Mouse (Mus musculus): ENCODE measurements at regions not wholly inside any gene's neighbourhood (a gene's known extent, or its start where the extent isn't known, plus 50 kb on each side); places are given as distances from the start of the nearest gene placed in this dataset.
"Not testable (repeated sequence)": the region's sequence is repeated elsewhere in the genome, so short reads cannot be mapped to it uniquely, and the experiment has no call there.

- H3K36me3 ChIP-seq (ENCODE audit: control insufficient read depth, insufficient read depth, low read length), result no peaks in the 10 kb centered on the region
- no peak overlapping the region for H3K9ac ChIP-seq (ENCODE audit: low read depth, low read length)
- H3K4me1 ChIP-seq (ENCODE audit: control insufficient read depth, insufficient read depth, low read length), result no peaks in the 10 kb centered on the region
- H3K27ac ChIP-seq (ENCODE audit: low read depth, low read length), result no peak overlapping the region
- no peaks in the 10 kb centered on the region for H3K9me3 ChIP-seq (replicated peaks; ENCODE audit: control insufficient read depth, low read length)
- no peak overlapping the region for H3K4me3 ChIP-seq (ENCODE audit: low read depth, low read length)
- ATAC-seq (replicated peaks; ENCODE audit: insufficient number of reproducible peaks, low FRiP score, low TSS enrichment), result no peak
- no peaks in the 10 kb centered on the region for H3K27me3 ChIP-seq (ENCODE audit: control insufficient read depth, insufficient read depth, low read length)
- H3K4me2 ChIP-seq, result no peak overlapping the region
- 66% methylated on average over 3 of the region's 3 CpGs for WGBS (ENCODE audit: insufficient replicate concordance)
Measured at GRCm38 (mm10) chr1:43317076-43317871, 120.5 kb upstream of the Fhl2 start.

GRCm38 (mm10) chr1:43333488-43333887 is 110.9 kb upstream of the Nck2 start:
- not testable (repeated sequence) for H3K27me3 ChIP-seq (ENCODE audit: control insufficient read depth, insufficient read depth, low read length); H3K4me3 ChIP-seq (ENCODE audit: low read depth, low read length); H3K4me1 ChIP-seq (ENCODE audit: control insufficient read depth, insufficient read depth, low read length); ATAC-seq (replicated peaks; ENCODE audit: insufficient number of reproducible peaks, low FRiP score, low TSS enrichment); H3K4me2 ChIP-seq; H3K36me3 ChIP-seq (ENCODE audit: control insufficient read depth, insufficient read depth, low read length); H3K27ac ChIP-seq (ENCODE audit: low read depth, low read length); H3K9ac ChIP-seq (ENCODE audit: low read depth, low read length); H3K9me3 ChIP-seq (replicated peaks; ENCODE audit: control insufficient read depth, low read length)
- 86% methylated on average over 10 of the region's 10 CpGs for WGBS (ENCODE audit: insufficient replicate concordance)

DNA sequence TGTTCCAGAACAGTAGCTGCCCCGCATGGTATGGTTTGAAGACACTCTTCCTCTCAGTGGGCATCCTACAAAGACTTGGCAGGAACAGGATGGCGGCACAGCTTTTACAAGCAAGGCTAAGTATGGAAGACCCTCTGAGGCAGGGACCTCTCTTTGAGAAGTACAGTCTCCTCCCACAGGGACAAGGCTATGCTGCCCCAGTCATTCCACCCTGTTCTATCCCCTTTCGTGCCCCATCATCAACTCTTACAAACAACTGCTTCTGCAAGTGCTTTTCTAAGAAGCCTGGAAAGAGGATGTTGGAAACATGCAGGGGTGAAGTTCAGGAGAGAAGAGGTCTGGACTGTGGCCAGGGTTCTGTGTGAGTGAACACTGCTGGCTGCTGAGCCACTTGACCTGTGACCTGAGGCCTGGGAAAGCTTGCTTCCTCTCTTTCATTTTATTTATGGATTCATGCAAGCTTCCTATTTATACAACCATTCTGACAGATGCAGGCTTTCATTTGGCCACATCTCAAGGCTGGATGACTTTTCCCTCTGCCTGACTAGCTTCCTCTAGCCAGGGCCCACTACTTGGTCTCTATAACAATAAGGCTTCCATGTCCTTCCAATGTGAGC is 107.1 kb upstream of the Nck2 start:
- no peak overlapping the region for H3K4me3 ChIP-seq (ENCODE audit: low read depth, low read length)
- H3K36me3 ChIP-seq (ENCODE audit: control insufficient read depth, insufficient read depth, low read length), result no peaks in the 10 kb centered on the region
- H3K27me3 ChIP-seq (ENCODE audit: control insufficient read depth, insufficient read depth, low read length), result no peaks in the 10 kb centered on the region
- ATAC-seq (replicated peaks; ENCODE audit: insufficient number of reproducible peaks, low FRiP score, low TSS enrichment), result no peak; the same call in 1 of the 2 replicates
- WGBS (ENCODE audit: insufficient replicate concordance), result 74% methylated on average over 3 of the region's 3 CpGs
- H3K9ac ChIP-seq (ENCODE audit: low read depth, low read length), result no peak overlapping the region
- peaks cover 6% of the 10 kb centered on the region; the same call in 1 of the 2 replicates for H3K9me3 ChIP-seq (replicated peaks; ENCODE audit: control insufficient read depth, low read length)
- no peak overlapping the region for H3K4me2 ChIP-seq
- no peaks in the 10 kb centered on the region for H3K4me1 ChIP-seq (ENCODE audit: control insufficient read depth, insufficient read depth, low read length)
- H3K27ac ChIP-seq (ENCODE audit: low read depth, low read length), result no peak overlapping the region

- Histone ChIP-seq H3K9ac (ENCODE audit: low read depth, low read length) (no peak overlapping the region), H3K27ac (ENCODE audit: low read depth, low read length) (no peak overlapping the region), H3K4me2 (no peak overlapping the region), H3K9me3 (replicated peaks; ENCODE audit: control insufficient read depth, low read length) (0 out of 2 replicates have a peak, but pooled peaks cover 2% of the 10 kb centered on the region), H3K4me3 (ENCODE audit: low read depth, low read length) (no peak overlapping the region), H3K27me3 (ENCODE audit: control insufficient read depth, insufficient read depth, low read length) (no peaks in the 10 kb centered on the region), H3K4me1 (ENCODE audit: control insufficient read depth, insufficient read depth, low read length) (no peaks in the 10 kb centered on the region), H3K36me3 (ENCODE audit: control insufficient read depth, insufficient read depth, low read length) (no peaks in the 10 kb centered on the region)
- WGBS (ENCODE audit: insufficient replicate concordance), result 72% methylated on average over 6 of the region's 6 CpGs
- ATAC-seq (replicated peaks; ENCODE audit: insufficient number of reproducible peaks, low FRiP score, low TSS enrichment), result no peak
Measured at GRCm38 (mm10) chr1:43338096-43338915, 106.1 kb upstream of the Nck2 start.

GRCm38 (mm10) chr1:43342848-43343247 is 101.5 kb upstream of the Nck2 start:
- 71% methylated on average over 2 of the region's 2 CpGs for WGBS (ENCODE audit: insufficient replicate concordance)
- H3K9ac ChIP-seq (ENCODE audit: low read depth, low read length), result no peak overlapping the region
- ATAC-seq (replicated peaks; ENCODE audit: insufficient number of reproducible peaks, low FRiP score, low TSS enrichment), result no peak
- H3K4me1 ChIP-seq (ENCODE audit: control insufficient read depth, insufficient read depth, low read length), result no peaks in the 10 kb centered on the region
- H3K27ac ChIP-seq (ENCODE audit: low read depth, low read length), result no peak overlapping the region
- H3K4me2 ChIP-seq, result no peak overlapping the region
- no peak overlapping the region for H3K4me3 ChIP-seq (ENCODE audit: low read depth, low read length)
- no peaks in the 10 kb centered on the region for H3K36me3 ChIP-seq (ENCODE audit: control insufficient read depth, insufficient read depth, low read length)
- H3K27me3 ChIP-seq (ENCODE audit: control insufficient read depth, insufficient read depth, low read length), result no peaks in the 10 kb centered on the region
- H3K9me3 ChIP-seq (replicated peaks; ENCODE audit: control insufficient read depth, low read length), result no peaks in the 10 kb centered on the region

GRCm38 (mm10) chr1:43343410-43343809 is 101.0 kb upstream of the Nck2 start:
- H3K9me3 ChIP-seq (replicated peaks; ENCODE audit: control insufficient read depth, low read length), result no peaks in the 10 kb centered on the region
- H3K9ac ChIP-seq (ENCODE audit: low read depth, low read length), result no peak overlapping the region
- 46% methylated on average over 2 of the region's 2 CpGs for WGBS (ENCODE audit: insufficient replicate concordance)
- H3K27ac ChIP-seq (ENCODE audit: low read depth, low read length), result no peak overlapping the region
- no peak overlapping the region for H3K4me2 ChIP-seq
- H3K4me3 ChIP-seq (ENCODE audit: low read depth, low read length), result no peak overlapping the region
- H3K36me3 ChIP-seq (ENCODE audit: control insufficient read depth, insufficient read depth, low read length), result no peaks in the 10 kb centered on the region
- no peaks in the 10 kb centered on the region for H3K4me1 ChIP-seq (ENCODE audit: control insufficient read depth, insufficient read depth, low read length)
- no peak for ATAC-seq (replicated peaks; ENCODE audit: insufficient number of reproducible peaks, low FRiP score, low TSS enrichment)
- no peaks in the 10 kb centered on the region for H3K27me3 ChIP-seq (ENCODE audit: control insufficient read depth, insufficient read depth, low read length)

DNA sequence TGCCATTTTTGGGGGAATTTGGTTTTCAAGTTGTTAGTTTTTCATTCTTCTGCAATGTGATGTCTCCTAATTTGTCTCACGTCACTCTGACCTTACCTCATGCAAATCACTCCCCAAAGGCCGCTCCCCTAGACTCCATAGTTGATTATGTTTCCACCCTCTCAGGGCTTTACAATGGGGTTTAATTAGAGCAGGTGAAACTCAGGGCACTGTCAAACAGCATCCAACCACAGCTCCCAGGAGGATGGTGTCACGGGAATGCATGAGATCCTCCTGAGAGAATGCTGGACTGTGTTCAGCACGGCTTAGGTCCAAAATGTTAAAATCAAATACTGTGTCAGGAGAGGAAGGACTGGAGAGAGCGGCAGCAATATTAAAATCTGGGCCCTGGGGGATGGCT is 100.4 kb upstream of the Nck2 start:
- Histone ChIP-seq H3K27ac (ENCODE audit: low read depth, low read length) (no peak overlapping the region), H3K9ac (ENCODE audit: low read depth, low read length) (no peak overlapping the region), H3K36me3 (ENCODE audit: control insufficient read depth, insufficient read depth, low read length) (no peaks in the 10 kb centered on the region), H3K4me2 (no peak overlapping the region), H3K4me1 (ENCODE audit: control insufficient read depth, insufficient read depth, low read length) (no peaks in the 10 kb centered on the region), H3K9me3 (replicated peaks; ENCODE audit: control insufficient read depth, low read length) (no peaks in the 10 kb centered on the region), H3K27me3 (ENCODE audit: control insufficient read depth, insufficient read depth, low read length) (no peaks in the 10 kb centered on the region), H3K4me3 (ENCODE audit: low read depth, low read length) (no peak overlapping the region)
- no peak for ATAC-seq (replicated peaks; ENCODE audit: insufficient number of reproducible peaks, low FRiP score, low TSS enrichment)
- WGBS (ENCODE audit: insufficient replicate concordance), result 85% methylated on average over 5 of the region's 5 CpGs

DNA sequence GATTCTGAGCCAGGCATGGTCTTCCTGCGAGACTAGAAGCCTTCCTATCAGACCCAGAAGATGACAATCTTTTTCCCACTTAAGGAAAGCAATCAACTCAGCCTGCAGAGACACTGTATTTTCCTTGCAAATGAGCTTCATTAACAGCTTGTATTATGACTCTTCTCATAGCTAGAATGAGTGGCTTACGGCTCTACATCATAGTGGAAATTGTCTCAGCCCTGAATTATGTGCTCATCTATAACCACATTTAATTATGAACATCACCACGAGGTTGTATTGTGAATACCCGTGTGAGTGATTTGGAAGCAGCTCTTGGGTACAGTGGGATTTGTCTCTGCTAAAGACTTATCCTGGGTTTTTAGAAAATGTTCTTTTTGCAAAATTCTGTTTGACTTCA is 97.2 kb upstream of the Nck2 start:
- Histone ChIP-seq H3K36me3 (ENCODE audit: control insufficient read depth, insufficient read depth, low read length) (no peaks in the 10 kb centered on the region), H3K27ac (ENCODE audit: low read depth, low read length) (no peak overlapping the region), H3K27me3 (ENCODE audit: control insufficient read depth, insufficient read depth, low read length) (no peaks in the 10 kb centered on the region), H3K4me2 (no peak overlapping the region), H3K9ac (ENCODE audit: low read depth, low read length) (no peak overlapping the region), H3K4me1 (ENCODE audit: control insufficient read depth, insufficient read depth, low read length) (no peaks in the 10 kb centered on the region), H3K9me3 (replicated peaks; ENCODE audit: control insufficient read depth, low read length) (no peaks in the 10 kb centered on the region), H3K4me3 (ENCODE audit: low read depth, low read length) (no peak overlapping the region)
- WGBS (ENCODE audit: insufficient replicate concordance), result 72% methylated on average over 4 of the region's 4 CpGs
- ATAC-seq (replicated peaks; ENCODE audit: insufficient number of reproducible peaks, low FRiP score, low TSS enrichment), result no peak
